Mouse (Mus musculus): ENCODE results near the gene Ttll5. TPM values are rescaled to one million over a fixed set of nuclear protein-coding genes. Genes with fewer than 3 reads are reported as not detected.

Ttll5 gene
- polyA plus RNA-seq, 2 experiments: 13.9 to 16.3 TPM

DNA sequence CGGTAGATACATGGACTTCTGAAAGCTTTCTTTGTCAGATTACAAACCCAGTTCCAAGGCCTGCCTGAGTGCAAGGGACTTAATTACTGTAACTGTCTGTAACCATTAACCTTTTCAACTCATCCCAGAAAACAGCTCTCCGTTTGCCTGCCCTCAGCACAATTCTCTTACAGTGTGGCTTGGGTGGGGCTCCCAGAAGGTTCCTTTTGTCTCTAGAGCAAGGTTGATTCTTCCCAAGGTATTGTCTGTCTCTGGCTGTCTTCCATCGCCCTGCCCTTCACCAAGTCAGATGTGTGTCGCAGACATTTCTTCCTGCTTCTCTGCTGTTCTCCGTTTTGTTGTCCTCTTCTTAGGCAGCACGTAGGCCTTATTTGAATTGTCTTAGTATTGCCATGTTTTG, 125.2 kb downstream of the Ttll5 start:
- H3K9ac ChIP-seq (ENCODE audit: low read depth, low read length, severe bottlenecking): no peak overlapping the region
- no peaks in the 10 kb centered on the region for H3K4me1 ChIP-seq (ENCODE audit: control insufficient read depth, insufficient read depth, low read length)
- ATAC-seq (ENCODE audit: low FRiP score, low read depth) (no peak), DNase-seq (ENCODE audit: low spot score) (no peak)
- WGBS: 87% methylated on average over 6 of the region's 6 CpGs
- no peak overlapping the region for H3K4me2 ChIP-seq (replicated peaks; ENCODE audit: low read depth, low read length, severe bottlenecking)
- H3K27me3 ChIP-seq (ENCODE audit: control insufficient read depth, insufficient read depth, low read length): no peaks in the 10 kb centered on the region
- peaks cover 2% of the 10 kb centered on the region; the same call in 1 of the 2 replicates for H3K36me3 ChIP-seq (ENCODE audit: control insufficient read depth, insufficient read depth, low read length)
- H3K9me3 ChIP-seq (ENCODE audit: control insufficient read depth, low read length): no peaks in the 10 kb centered on the region
- H3K27ac ChIP-seq (replicated peaks; ENCODE audit: low read depth, low read length): no peak overlapping the region
- no peak for TF ChIP-seq POLR2A (IDR thresholded peaks at IDR 0.05; ENCODE audit: borderline replicate concordance, extremely low read depth, insufficient read depth, insufficient read length)
- no peak overlapping the region for H3K4me3 ChIP-seq (replicated peaks; ENCODE audit: low read length)

DNA sequence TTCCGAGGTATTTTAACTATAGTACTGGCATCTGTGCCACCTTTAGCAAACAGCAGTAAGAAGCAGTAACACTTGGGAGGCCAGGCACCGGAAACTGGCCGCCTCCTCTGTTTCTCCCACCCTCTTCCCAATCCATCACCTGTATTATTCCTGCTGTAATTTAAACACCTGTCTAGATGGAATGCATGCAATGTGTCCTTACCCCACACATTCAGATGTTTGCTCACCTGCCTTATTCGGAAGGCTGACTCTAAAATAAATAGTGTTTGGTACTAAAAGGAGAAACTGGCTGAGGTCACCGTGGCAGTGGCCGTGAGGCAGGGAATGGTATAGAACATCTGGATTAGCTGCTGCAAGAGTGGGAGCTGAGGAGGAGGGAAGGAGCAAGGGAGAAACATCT, 125.9 kb downstream of the Ttll5 start:
- DNase-seq (ENCODE audit: low spot score) (no peak), ATAC-seq (ENCODE audit: low FRiP score, low read depth) (no peak)
- no peak overlapping the region for H3K4me3 ChIP-seq (replicated peaks; ENCODE audit: low read length)
- no peak overlapping the region for H3K9ac ChIP-seq (ENCODE audit: low read depth, low read length, severe bottlenecking)
- 49% methylated on average over 6 of the region's 6 CpGs for WGBS
- no peak overlapping the region for H3K4me2 ChIP-seq (replicated peaks; ENCODE audit: low read depth, low read length, severe bottlenecking)
- no peaks in the 10 kb centered on the region for H3K27me3 ChIP-seq (ENCODE audit: control insufficient read depth, insufficient read depth, low read length)
- H3K27ac ChIP-seq (replicated peaks; ENCODE audit: low read depth, low read length): no peak overlapping the region
- TF ChIP-seq POLR2A (IDR thresholded peaks at IDR 0.05; ENCODE audit: borderline replicate concordance, extremely low read depth, insufficient read depth, insufficient read length): no peak
- H3K9me3 ChIP-seq (ENCODE audit: control insufficient read depth, low read length): no peaks in the 10 kb centered on the region
- no peaks in the 10 kb centered on the region for H3K4me1 ChIP-seq (ENCODE audit: control insufficient read depth, insufficient read depth, low read length)
- no peaks in the 10 kb centered on the region; the same call in 1 of the 2 replicates for H3K36me3 ChIP-seq (ENCODE audit: control insufficient read depth, insufficient read depth, low read length)

DNA sequence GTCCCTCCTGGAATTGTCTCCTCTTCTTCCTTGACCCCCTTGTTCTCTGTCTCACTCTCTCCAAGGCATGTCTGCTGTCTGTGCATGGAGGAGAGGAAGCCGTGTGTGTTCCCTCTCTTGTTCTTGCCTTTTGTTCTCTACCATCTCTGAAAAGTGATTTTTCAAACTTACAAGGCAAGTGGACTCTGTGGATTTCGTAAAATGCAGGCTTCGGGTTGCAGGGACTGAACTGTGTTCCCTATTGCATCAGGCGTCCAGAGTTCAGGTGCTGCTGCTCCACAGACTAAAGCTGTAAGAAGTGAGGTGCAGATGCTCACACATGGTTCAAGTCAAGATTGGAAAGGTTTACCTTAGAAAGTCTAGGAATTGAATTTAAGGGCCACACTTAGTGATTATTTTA, 126.6 kb downstream of the Ttll5 start:
- no peak overlapping the region for H3K4me2 ChIP-seq (replicated peaks; ENCODE audit: low read depth, low read length, severe bottlenecking)
- H3K27ac ChIP-seq (replicated peaks; ENCODE audit: low read depth, low read length): no peak overlapping the region
- no peak overlapping the region for H3K4me3 ChIP-seq (replicated peaks; ENCODE audit: low read length)
- TF ChIP-seq POLR2A (IDR thresholded peaks at IDR 0.05; ENCODE audit: borderline replicate concordance, extremely low read depth, insufficient read depth, insufficient read length): no peak
- H3K27me3 ChIP-seq (ENCODE audit: control insufficient read depth, insufficient read depth, low read length): no peaks in the 10 kb centered on the region
- no peak overlapping the region for H3K9ac ChIP-seq (ENCODE audit: low read depth, low read length, severe bottlenecking)
- no peak for ATAC-seq (ENCODE audit: low FRiP score, low read depth)
- no peaks in the 10 kb centered on the region for H3K9me3 ChIP-seq (ENCODE audit: control insufficient read depth, low read length)
- H3K36me3 ChIP-seq (ENCODE audit: control insufficient read depth, insufficient read depth, low read length): no peaks in the 10 kb centered on the region; the same call in 1 of the 2 replicates
- no peak for DNase-seq (ENCODE audit: low spot score)
- 0 out of 2 replicates have a peak, but pooled peaks cover 5% of the 10 kb centered on the region for H3K4me1 ChIP-seq (ENCODE audit: control insufficient read depth, insufficient read depth, low read length)
- 73% methylated on average over 4 of the region's 4 CpGs for WGBS

DNA sequence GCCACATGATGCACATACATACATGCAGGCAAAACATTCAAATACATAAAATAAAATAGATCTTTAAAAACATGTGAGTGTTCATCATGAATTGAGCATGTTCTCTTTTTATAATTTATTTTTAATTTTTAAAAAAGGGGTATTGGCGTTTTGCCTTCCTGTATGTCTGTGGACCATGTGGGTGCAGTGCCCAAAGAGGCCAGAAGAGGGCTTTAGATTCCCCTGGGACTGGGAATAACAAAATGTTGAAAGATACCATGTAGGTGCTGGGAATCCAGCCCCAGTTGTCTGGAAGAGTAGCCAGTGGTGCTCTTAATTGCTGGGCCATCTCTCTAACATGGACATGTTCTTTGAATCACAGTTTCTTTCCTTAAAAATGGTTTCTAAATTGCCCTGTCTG, 127.4 kb downstream of the Ttll5 start:
- ATAC-seq (ENCODE audit: low FRiP score, low read depth) (no peak), DNase-seq (ENCODE audit: low spot score) (no peak)
- TF ChIP-seq POLR2A (IDR thresholded peaks at IDR 0.05; ENCODE audit: borderline replicate concordance, extremely low read depth, insufficient read depth, insufficient read length): no peak
- 88% methylated on average over 1 of the region's 1 CpGs for WGBS
- no peak overlapping the region for H3K9ac ChIP-seq (ENCODE audit: low read depth, low read length, severe bottlenecking)
- no peak overlapping the region for H3K4me3 ChIP-seq (replicated peaks; ENCODE audit: low read length)
- H3K27me3 ChIP-seq (ENCODE audit: control insufficient read depth, insufficient read depth, low read length): no peaks in the 10 kb centered on the region
- no peak overlapping the region for H3K27ac ChIP-seq (replicated peaks; ENCODE audit: low read depth, low read length)
- H3K36me3 ChIP-seq (ENCODE audit: control insufficient read depth, insufficient read depth, low read length): no peaks in the 10 kb centered on the region; the same call in 1 of the 2 replicates
- 0 out of 2 replicates have a peak, but pooled peaks cover 5% of the 10 kb centered on the region for H3K4me1 ChIP-seq (ENCODE audit: control insufficient read depth, insufficient read depth, low read length)
- no peak overlapping the region for H3K4me2 ChIP-seq (replicated peaks; ENCODE audit: low read depth, low read length, severe bottlenecking)
- no peaks in the 10 kb centered on the region for H3K9me3 ChIP-seq (ENCODE audit: control insufficient read depth, low read length)

DNA sequence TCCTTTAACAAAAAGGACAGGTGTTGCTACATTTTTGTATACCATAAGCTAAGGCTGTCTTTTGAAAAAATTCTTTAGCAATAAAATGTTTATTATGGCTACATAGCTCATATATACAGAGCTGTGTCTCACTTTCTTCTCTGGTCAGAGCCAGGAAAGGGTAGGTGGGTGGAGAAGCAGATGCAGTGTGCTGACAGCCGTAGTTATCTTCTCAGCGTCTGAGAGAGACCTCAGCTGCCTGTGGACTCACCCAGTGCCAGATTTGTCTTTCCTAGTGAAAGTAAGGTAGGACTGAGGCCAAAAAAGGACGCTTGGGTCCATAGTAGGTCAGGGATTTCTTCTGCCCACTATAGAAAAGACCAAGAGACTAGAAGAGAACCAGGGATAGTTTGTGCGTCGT, 127.9 kb downstream of the Ttll5 start:
- Histone ChIP-seq H3K27ac (replicated peaks; ENCODE audit: low read depth, low read length) (no peak overlapping the region), H3K9me3 (ENCODE audit: control insufficient read depth, low read length) (no peaks in the 10 kb centered on the region), H3K4me2 (replicated peaks; ENCODE audit: low read depth, low read length, severe bottlenecking) (no peak overlapping the region), H3K36me3 (ENCODE audit: control insufficient read depth, insufficient read depth, low read length) (no peaks in the 10 kb centered on the region; the same call in none of the 2 replicates), H3K27me3 (ENCODE audit: control insufficient read depth, insufficient read depth, low read length) (no peaks in the 10 kb centered on the region), H3K4me3 (replicated peaks; ENCODE audit: low read length) (no peak overlapping the region), H3K9ac (ENCODE audit: low read depth, low read length, severe bottlenecking) (no peak overlapping the region), H3K4me1 (ENCODE audit: control insufficient read depth, insufficient read depth, low read length) (0 out of 2 replicates have a peak, but pooled peaks cover 5% of the 10 kb centered on the region)
- ATAC-seq (ENCODE audit: low FRiP score, low read depth) (no peak), DNase-seq (ENCODE audit: low spot score) (no peak)
- TF ChIP-seq POLR2A (IDR thresholded peaks at IDR 0.05; ENCODE audit: borderline replicate concordance, extremely low read depth, insufficient read depth, insufficient read length): no peak
- WGBS: 92% methylated on average over 5 of the region's 5 CpGs

DNA sequence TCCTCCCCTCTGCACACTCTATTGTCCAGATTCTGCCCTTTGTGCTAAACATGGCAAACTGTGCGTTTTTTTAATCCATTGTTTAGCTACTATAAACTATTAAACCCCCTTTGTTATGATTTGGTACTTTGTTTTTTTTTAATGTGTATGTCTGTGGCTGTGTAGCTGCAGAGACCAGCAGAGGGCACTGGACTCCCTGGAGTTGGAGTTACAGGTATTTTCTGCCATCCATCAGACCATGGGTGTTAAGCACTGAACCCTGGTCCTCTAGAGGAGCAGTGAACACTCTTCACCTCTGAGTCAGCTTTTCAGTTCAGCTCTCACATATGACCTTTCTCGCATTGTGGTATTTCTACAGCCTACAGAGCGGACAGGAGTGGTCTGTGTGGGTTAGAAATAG, 129.7 kb downstream of the Ttll5 start:
- no peak for DNase-seq (ENCODE audit: low spot score)
- H3K9ac ChIP-seq (ENCODE audit: low read depth, low read length, severe bottlenecking): no peak overlapping the region
- H3K27me3 ChIP-seq (ENCODE audit: control insufficient read depth, insufficient read depth, low read length): no peaks in the 10 kb centered on the region
- H3K4me3 ChIP-seq (replicated peaks; ENCODE audit: low read length): no peak overlapping the region
- 81% methylated on average over 3 of the region's 3 CpGs for whole genome bisulfite sequencing
- no peak overlapping the region for H3K4me2 ChIP-seq (replicated peaks; ENCODE audit: low read depth, low read length, severe bottlenecking)
- ATAC-seq (ENCODE audit: low FRiP score, low read depth): no peak
- no peaks in the 10 kb centered on the region; the same call in none of the 2 replicates for H3K36me3 ChIP-seq (ENCODE audit: control insufficient read depth, insufficient read depth, low read length)
- no peak overlapping the region for H3K27ac ChIP-seq (replicated peaks; ENCODE audit: low read depth, low read length)
- no peaks in the 10 kb centered on the region for H3K9me3 ChIP-seq (ENCODE audit: control insufficient read depth, low read length)
- no peak for TF ChIP-seq POLR2A (IDR thresholded peaks at IDR 0.05; ENCODE audit: borderline replicate concordance, extremely low read depth, insufficient read depth, insufficient read length)
- peaks cover 12% of the 10 kb centered on the region for H3K4me1 ChIP-seq (ENCODE audit: control insufficient read depth, insufficient read depth, low read length)
